ENCODE assay signal across 10 mouse cellular contexts in the genomic region with DNA sequence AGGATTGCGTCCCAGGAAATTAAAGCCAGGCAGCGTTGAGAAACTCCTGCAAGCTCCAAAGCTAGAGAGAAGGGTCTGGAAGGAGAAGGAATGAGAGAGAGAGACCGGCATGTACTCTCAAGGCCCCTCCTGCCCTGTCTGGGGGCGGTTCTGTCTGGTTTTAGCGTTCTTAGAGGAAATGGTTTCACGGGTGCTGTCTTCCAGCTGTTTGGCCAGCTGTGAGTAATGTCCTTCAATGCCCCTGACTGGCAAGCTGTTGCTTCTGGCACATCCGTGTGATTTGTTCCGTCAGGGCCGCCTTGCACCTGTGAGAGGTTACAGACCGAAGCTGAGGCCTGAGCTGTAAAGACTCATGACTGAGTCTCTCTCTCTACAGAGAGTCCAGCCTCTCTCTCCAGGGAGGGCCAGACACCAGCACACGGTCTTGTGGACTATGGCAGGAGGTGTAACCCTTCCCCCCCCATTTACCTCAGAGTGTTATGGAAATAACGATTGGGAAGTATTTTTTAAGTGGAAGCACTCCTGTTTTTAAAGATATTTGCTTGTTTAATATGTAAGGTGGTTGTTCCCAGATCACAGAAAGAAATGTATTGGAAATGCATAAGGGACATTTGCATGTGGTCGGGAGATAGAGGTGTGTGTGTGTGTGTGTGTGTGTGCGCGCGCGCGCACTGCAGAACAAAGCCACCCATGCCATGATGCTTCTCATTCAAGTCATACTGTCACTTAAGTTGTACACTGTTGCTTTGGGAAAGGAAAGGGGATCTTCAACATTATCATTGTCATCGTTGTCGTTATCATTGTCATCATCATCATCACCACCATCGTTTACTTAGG.
DNase-seq lines count a peak whose midpoint lies in the region; ATAC-seq lines count a peak whose summit lies in the region.
"Had no signal": no experiment of that assay in that cellular context is flagged by ENCODE, and none has a peak within 500 bp of the region (broad histone marks: within the 10 kb centered on the region; RNA-seq: fewer than 3 reads in every experiment).

No protein-coding gene starts in this region.

- H3K27ac ChIP-seq in limb, embryonic 15.5 days: 0 out of 2 replicates have a peak overlapping the region, but pooled peaks have one; percentile 3
- H3K27ac ChIP-seq: embryonic facial prominence, embryonic 12.5 days had no signal

- H3K36me3 ChIP-seq in limb, embryonic 15.5 days: peaks cover 19% of the 10 kb centered on the region

- DNase-seq in gastrocnemius, postnatal 25 days: peak; percentile 57
- no peak for DNase-seq in gastrocnemius, postnatal 10 days
- DNase-seq in thymus, postnatal 14 days: peak; percentile 39
- DNase-seq in thymus, postnatal 25 days: no peak
- peak; percentile 20 for DNase-seq in testis, postnatal 14 days (ENCODE audit: low spot score)
- DNase-seq in adrenal gland, adult (ENCODE audit: inconsistent age in 2 of 2, low spot score in 1 of 2): no peak

- peaks cover 37% of the 10 kb centered on the region for H3K4me1 ChIP-seq in limb, embryonic 15.5 days

- 60% methylated on average over 21 of the region's 21 CpGs for WGBS in limb, embryonic 15.5 days

- H3K4me3 ChIP-seq in limb, embryonic 15.5 days: no peak overlapping the region
- H3K4me3 ChIP-seq: embryonic facial prominence, embryonic 12.5 days; megakaryocyte, embryonic 14.5 days had no signal

- no peak overlapping the region for H3K4me2 ChIP-seq in limb, embryonic 15.5 days
- H3K4me2 ChIP-seq: embryonic facial prominence, embryonic 12.5 days had no signal

- H3K9me3 ChIP-seq in limb, embryonic 15.5 days: no peaks in the 10 kb centered on the region
- H3K9me3 ChIP-seq: embryonic facial prominence, embryonic 12.5 days had no signal

- no peaks in the 10 kb centered on the region for H3K27me3 ChIP-seq in limb, embryonic 15.5 days
- H3K27me3 ChIP-seq: embryonic facial prominence, embryonic 12.5 days; megakaryocyte, embryonic 14.5 days had no signal

- no peak overlapping the region for H3K9ac ChIP-seq in limb, embryonic 15.5 days
- H3K9ac ChIP-seq: embryonic facial prominence, embryonic 12.5 days had no signal

- no peak for ATAC-seq in limb, embryonic 15.5 days (ENCODE audit: insufficient number of reproducible peaks, low FRiP score, low TSS enrichment, low read depth)
- no peak for ATAC-seq in cerebellum, adult (ENCODE audit: insufficient number of reproducible peaks, low FRiP score, low TSS enrichment)

Comparison
In these comparisons a context has a peak if more than half of its experiments do, and no peak if none do; other contexts are left out.
1. DNase-seq: peak in gastrocnemius, postnatal 25 days (single experiment), thymus, postnatal 14 days (single experiment) and testis, postnatal 14 days (single experiment); none in gastrocnemius, postnatal 10 days (single experiment), thymus, postnatal 25 days (single experiment) and adrenal gland, adult (0 of 2).